Mouse (Mus musculus) liver, adult 2 months (tissue): ENCODE results near the gene Ift20.
A peak's percentile ranks its signal among the peaks of the same experiment; 100 is the strongest.

Experiments used
- CTCF ChIP-seq: fragments of 200-500 bp; IDR thresholded peaks from 2 replicates; pipeline ENCODE4 v1.5.1; 2011; ENCODE audit warnings: low read depth, low read length, control low read depth
- POLR2A ChIP-seq: fragments of 200-500 bp; IDR thresholded peaks from 2 replicates; pipeline ENCODE4 v1.6.1; 2011; ENCODE audit warnings: low read length, control low read depth; ENCODE audit not compliant: insufficient read depth; ENCODE audit errors: extremely low read depth

GRCm38 (mm10) chr11:78497544-78498522 is 38.3 kb upstream of the Ift20 start, which contains the start of gene Sarm1:
- TF ChIP-seq POLR2A = peak; percentile 35; the same call in 1 of the 2 replicates
- no peak for TF ChIP-seq CTCF
